Mouse (Mus musculus) spleen, adult 2 months (tissue): Measurements from ENCODE around the gene Polr1e. TPM values are rescaled to one million over a fixed set of nuclear protein-coding genes. Genes with fewer than 3 reads are reported as not detected.

Source experiments
- DNase-seq, 2 experiments: peaks; one replicate each; pipeline versions ENCODE4 v3.0.0 to v3.0.0-alpha.2; 2012 to 2021; ENCODE audit warnings: low spot score in 2 of 2, low read depth in 1 of 2
- H3K27ac ChIP-seq: fragments of 200-500 bp; 2 replicates; pipeline ENCODE4 v1.5.1; 2012; ENCODE audit warnings: low read length, inconsistent platforms; ENCODE audit not compliant: insufficient read depth
- H3K27me3 ChIP-seq: fragments of 200-500 bp; 2 replicates; pipeline ENCODE4 v1.6.1; 2012; ENCODE audit warnings: mild to moderate bottlenecking, moderate library complexity, low read length, inconsistent platforms; ENCODE audit not compliant: control insufficient read depth, insufficient read depth
- H3K36me3 ChIP-seq: fragments of 200-500 bp; 2 replicates; pipeline ENCODE4 v1.6.1; 2012; ENCODE audit warnings: mild to moderate bottlenecking, low read length, inconsistent platforms; ENCODE audit not compliant: control insufficient read depth, insufficient read depth
- H3K4me1 ChIP-seq: fragments of 200-500 bp; 2 replicates; pipeline ENCODE4 v1.6.1; 2011; ENCODE audit warnings: inconsistent platforms; ENCODE audit not compliant: control insufficient read depth, insufficient read depth, insufficient read length
- H3K4me3 ChIP-seq: fragments of 200-500 bp; 2 replicates; pipeline ENCODE4 v1.5.1; 2011; ENCODE audit warnings: mild to moderate bottlenecking, inconsistent platforms; ENCODE audit not compliant: insufficient read depth, insufficient read length; ENCODE audit errors: extremely low read depth
- CTCF ChIP-seq: fragments of 200-500 bp; IDR thresholded peaks from 2 replicates; pipeline ENCODE4 v1.5.1; 2011; ENCODE audit warnings: mild to moderate bottlenecking, inconsistent platforms; ENCODE audit not compliant: insufficient read depth, insufficient read length, insufficient replicate concordance; ENCODE audit errors: extremely low read depth
- POLR2A ChIP-seq: fragments of 200-500 bp; IDR thresholded peaks from 2 replicates; pipeline ENCODE4 v1.6.1; 2011; ENCODE audit warnings: low read depth, low read length, inconsistent platforms
- WGBS: fragments of 180-500 bp; shearing (Covaris S2); methylation state at CpG from one replicate; pipeline ENCODE4 v1.1.7; 2018; 5-methylcytosine and 5-hydroxymethylcytosine counted together
- polyA plus RNA-seq: library from polyadenylated mRNA; depleted of rRNA; stranded (reverse); fragments of >200 nt; gene quantifications from 2 replicates; pipeline ENCODE4 v1.2.3, GENCODE M21; 2012; rRNA removed

Gene Polr1e
- polyA plus RNA-seq, 1 experiment = 7.2 TPM

- H3K27me3 ChIP-seq = no peaks in the 10 kb centered on the region; the same call in 1 of the 2 replicates
- no peaks in the 10 kb centered on the region for H3K4me1 ChIP-seq
- peak within 1 kb of the TSS; percentile 73 for H3K4me3 ChIP-seq
- TF ChIP-seq POLR2A (no peak), CTCF (no peak)
- H3K36me3 ChIP-seq = no peaks in the 10 kb centered on the region
- WGBS = under 1% methylated on average over 75 of the region's 77 CpGs
- peak; percentile 33 to 89 for DNase-seq
- no peak within 1 kb of the TSS for H3K27ac ChIP-seq
These were observed 65.9 kb downstream of the Polr1e start, which contains the start of gene Fbxo10 for GRCm38 (mm10) chr4:45084021-45084894. Fbxo10 (minus strand) TSS chr4:45084604.

GRCm38 (mm10) chr4:45084895-45085290, 66.5 kb downstream of the Polr1e start:
- 52% methylated on average over 8 of the region's 8 CpGs for WGBS
- TF ChIP-seq POLR2A (no peak), CTCF (no peak)
- DNase-seq = no peak
- no peaks in the 10 kb centered on the region; the same call in 1 of the 2 replicates for H3K27me3 ChIP-seq
- no peaks in the 10 kb centered on the region for H3K36me3 ChIP-seq
- no peaks in the 10 kb centered on the region for H3K4me1 ChIP-seq
- peak overlapping the region; percentile 73 for H3K4me3 ChIP-seq
- no peak overlapping the region for H3K27ac ChIP-seq

Other genes with a start within 250 kb of the Polr1e start
- 27.7 and 30.3 TPM in 2 replicates for gene Grhpr, start 37.2 kb upstream of the Polr1e start, polyA plus RNA-seq
- 12.7 and 16.3 TPM in 2 replicates for gene Zbtb5, start 6.2 kb upstream of the Polr1e start, polyA plus RNA-seq
- 5.2 and 6.6 TPM in 2 replicates for gene Fbxo10, start 66.0 kb downstream of the Polr1e start, polyA plus RNA-seq
- gene Tomm5, start 89.5 kb downstream of the Polr1e start, polyA plus RNA-seq = 39.7 and 44.4 TPM in 2 replicates
- gene Frmpd1, start 166.3 kb downstream of the Polr1e start, polyA plus RNA-seq = 0.02 and 0.05 TPM in 2 replicates